Mouse (Mus musculus): ENCODE results near the gene Arv1. TPM values are rescaled to one million over a fixed set of nuclear protein-coding genes. Genes with fewer than 3 reads are reported as not detected.

Arv1 gene
- polyA plus RNA-seq (2015; fragmentation: Illumina TruSeq; extraction: RNeasy Lipid Tissue Mini Kit (QIAGEN cat#74804); ENCODE audit: insufficient read depth, low replicate concordance): 18.7 TPM

GRCm38 (mm10) chr8:124721862-124722515, at the start of gene Arv1, which contains the start of gene Ttc13:
Gene Arv1, plus strand, starts transcription at chr8:124722139.
Gene Ttc13, minus strand, starts transcription at chr8:124721983.

DNA sequence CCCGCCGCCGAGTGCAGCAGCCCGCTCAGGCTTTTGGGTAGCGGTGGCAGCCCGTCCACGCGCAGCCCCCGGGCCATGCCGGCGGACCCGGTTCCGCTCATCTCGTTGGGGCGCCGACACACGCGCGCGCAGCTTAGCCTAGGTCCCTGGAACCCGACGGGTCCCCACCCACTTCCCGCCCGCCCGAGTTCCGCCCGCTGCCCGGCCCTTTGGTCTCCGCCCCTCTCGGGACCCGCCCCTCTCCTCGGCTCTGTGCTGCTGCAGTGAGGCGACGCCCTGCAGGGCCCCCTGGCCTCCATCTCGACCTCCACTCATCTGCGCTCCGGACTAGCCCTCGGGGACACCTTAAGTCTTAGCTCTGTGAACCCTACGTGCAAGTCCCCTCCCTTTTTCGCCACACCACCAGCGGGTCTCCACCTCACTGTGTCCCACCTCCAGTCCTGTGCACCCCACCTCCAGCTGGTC, 29.8 kb downstream of the Arv1 start, which contains the start of gene Fam89a:
Fam89a (minus strand) TSS at position 124 of the 465 bp plus-strand sequence.

Other genes with a start within 250 kb of the Arv1 start
- 21.2 TPM for gene Cog2, start 201.4 kb upstream of the Arv1 start, polyA plus RNA-seq (2015; fragmentation: Illumina TruSeq; extraction: RNeasy Lipid Tissue Mini Kit (QIAGEN cat#74804); ENCODE audit: insufficient read depth, low replicate concordance)
- 0.12 TPM for gene Agt, start 152.4 kb upstream of the Arv1 start, polyA plus RNA-seq (2015; fragmentation: Illumina TruSeq; extraction: RNeasy Lipid Tissue Mini Kit (QIAGEN cat#74804); ENCODE audit: insufficient read depth, low replicate concordance)
- 0.29 TPM for gene Capn9, start 146.0 kb upstream of the Arv1 start, polyA plus RNA-seq (2015; fragmentation: Illumina TruSeq; extraction: RNeasy Lipid Tissue Mini Kit (QIAGEN cat#74804); ENCODE audit: insufficient read depth, low replicate concordance)
- 21.0 TPM for gene 2310022B05Rik, start 58.8 kb upstream of the Arv1 start, polyA plus RNA-seq (2015; fragmentation: Illumina TruSeq; extraction: RNeasy Lipid Tissue Mini Kit (QIAGEN cat#74804); ENCODE audit: insufficient read depth, low replicate concordance)
- gene Ttc13, start 156 bp upstream of the Arv1 start, polyA plus RNA-seq (2015; fragmentation: Illumina TruSeq; extraction: RNeasy Lipid Tissue Mini Kit (QIAGEN cat#74804); ENCODE audit: insufficient read depth, low replicate concordance): 66.7 TPM
- 0.65 TPM for gene Fam89a, start 29.7 kb downstream of the Arv1 start, polyA plus RNA-seq (2015; fragmentation: Illumina TruSeq; extraction: RNeasy Lipid Tissue Mini Kit (QIAGEN cat#74804); ENCODE audit: insufficient read depth, low replicate concordance)
- not detected for gene Trim67, start 71.0 kb downstream of the Arv1 start, polyA plus RNA-seq (2015; fragmentation: Illumina TruSeq; extraction: RNeasy Lipid Tissue Mini Kit (QIAGEN cat#74804); ENCODE audit: insufficient read depth, low replicate concordance)
- 99.7 TPM for gene Gnpat, start 140.9 kb downstream of the Arv1 start, polyA plus RNA-seq (2015; fragmentation: Illumina TruSeq; extraction: RNeasy Lipid Tissue Mini Kit (QIAGEN cat#74804); ENCODE audit: insufficient read depth, low replicate concordance)
- 32.6 TPM for gene 2810004N23Rik, start 141.0 kb downstream of the Arv1 start, polyA plus RNA-seq (2015; fragmentation: Illumina TruSeq; extraction: RNeasy Lipid Tissue Mini Kit (QIAGEN cat#74804); ENCODE audit: insufficient read depth, low replicate concordance)
- 12.7 TPM for gene Exoc8, start 175.6 kb downstream of the Arv1 start, polyA plus RNA-seq (2015; fragmentation: Illumina TruSeq; extraction: RNeasy Lipid Tissue Mini Kit (QIAGEN cat#74804); ENCODE audit: insufficient read depth, low replicate concordance)
- gene Sprtn, start 175.7 kb downstream of the Arv1 start, polyA plus RNA-seq (2015; fragmentation: Illumina TruSeq; extraction: RNeasy Lipid Tissue Mini Kit (QIAGEN cat#74804); ENCODE audit: insufficient read depth, low replicate concordance): 27.9 TPM
- 20.4 TPM for gene Egln1, start 227.2 kb downstream of the Arv1 start, polyA plus RNA-seq (2015; fragmentation: Illumina TruSeq; extraction: RNeasy Lipid Tissue Mini Kit (QIAGEN cat#74804); ENCODE audit: insufficient read depth, low replicate concordance)

Measured in spleen, adult 10 weeks (tissue).